Mouse (Mus musculus) bone marrow, adult 2 months (tissue): Measurements from ENCODE around the gene Edc4. TPM values are rescaled to one million over a fixed set of nuclear protein-coding genes. Genes with fewer than 3 reads are reported as not detected.

Experiments
- H3K27ac ChIP-seq: fragments of 200-500 bp; 2 replicates; pipeline ENCODE4 v1.5.1; 2012; ENCODE audit warnings: low read depth, mild to moderate bottlenecking, control low read depth, inconsistent platforms, low read length; ENCODE audit not compliant: control insufficient read depth, poor library complexity, insufficient read depth
- H3K4me1 ChIP-seq: fragments of 200-500 bp; 2 replicates; pipeline ENCODE4 v1.6.1; 2011; ENCODE audit warnings: low read length; ENCODE audit not compliant: control insufficient read depth, insufficient read depth
- H3K4me3 ChIP-seq: fragments of 200-500 bp; replicated peaks from 2 replicates; pipeline ENCODE3; 2011; ENCODE audit warnings: mild to moderate bottlenecking, low read depth, low read length, control low read depth; ENCODE audit not compliant: control insufficient read depth
- CTCF ChIP-seq: fragments of 200-500 bp; IDR thresholded peaks from 2 replicates; pipeline ENCODE4 v1.5.1; 2011; ENCODE audit warnings: low read length, control low read depth; ENCODE audit not compliant: control insufficient read depth, insufficient read depth
- POLR2A ChIP-seq: fragments of 200-500 bp; IDR thresholded peaks from 2 replicates; pipeline ENCODE4 v1.6.1; 2011; ENCODE audit warnings: low read depth, mild to moderate bottlenecking, control low read depth, low read length, borderline replicate concordance; ENCODE audit not compliant: control insufficient read depth
- WGBS: fragments of 180-500 bp; shearing (Covaris S2); methylation state at CpG from one replicate; pipeline ENCODE4 v1.1.7; 2018; 5-methylcytosine and 5-hydroxymethylcytosine counted together
- polyA plus RNA-seq: library from polyadenylated mRNA; stranded (reverse); fragments of >200 nt; gene quantifications from 2 replicates; pipeline ENCODE4 v1.2.4, GENCODE M21; 2011; ENCODE audit warnings: low replicate concordance; ENCODE audit not compliant: missing spikeins, insufficient read depth, insufficient read length

Gene Edc4
- polyA plus RNA-seq, 1 experiment = 44.1 TPM

- TF ChIP-seq CTCF (no peak), POLR2A (no peak)
- 81% methylated on average over 9 of the region's 9 CpGs for WGBS
- Histone ChIP-seq H3K27ac (no peak overlapping the region), H3K4me1 (peaks cover 1% of the 10 kb centered on the region), H3K4me3 (no peak overlapping the region)
Measured at GRCm38 (mm10) chr8:105897801-105898480, 17.3 kb downstream of the Edc4 start.

GRCm38 (mm10) chr8:105900180-105900940, 19.7 kb downstream of the Edc4 start, which contains the start of gene Pskh1:
Gene Pskh1, plus strand, starts transcription at chr8:105900441.
- no peak for TF ChIP-seq CTCF
- peak; percentile 80; the same call in 1 of the 2 replicates for TF ChIP-seq POLR2A
- under 1% methylated on average over 67 of the region's 68 CpGs for WGBS
- H3K4me1 ChIP-seq = peaks cover 1% of the 10 kb centered on the region
- H3K27ac ChIP-seq = peak within 1 kb of the TSS; percentile 90
- peak within 1 kb of the TSS; percentile 96 for H3K4me3 ChIP-seq

- WGBS = 18% methylated on average over 16 of the region's 16 CpGs
- Histone ChIP-seq H3K4me1 (peaks cover 1% of the 10 kb centered on the region), H3K27ac (peak overlapping the region; percentile 90), H3K4me3 (peak overlapping the region; percentile 96)
- TF ChIP-seq POLR2A (no peak), CTCF (no peak)
Measured at GRCm38 (mm10) chr8:105900941-105901616, 20.4 kb downstream of the Edc4 start.

GRCm38 (mm10) chr8:105919390-105919789, 38.7 kb downstream of the Edc4 start:
- 76% methylated on average over 3 of the region's 3 CpGs for WGBS
- H3K27ac ChIP-seq = no peak overlapping the region

GRCm38 (mm10) chr8:105925123-105925522, 44.4 kb downstream of the Edc4 start:
- H3K4me1 ChIP-seq = no peaks in the 10 kb centered on the region
- H3K27ac ChIP-seq = no peak overlapping the region
- no peak overlapping the region for H3K4me3 ChIP-seq
- no peak for TF ChIP-seq POLR2A
- TF ChIP-seq CTCF = no peak
- 84% methylated on average over 3 of the region's 3 CpGs for WGBS

More at GRCm38 (mm10) chr8:105919390-105919789, 38.7 kb downstream of the Edc4 start:
- TF ChIP-seq CTCF (no peak), POLR2A (no peak)
- no peaks in the 10 kb centered on the region; the same call in 1 of the 2 replicates for H3K4me1 ChIP-seq
- no peak overlapping the region for H3K4me3 ChIP-seq

GRCm38 (mm10) chr8:105930602-105931001, 49.9 kb downstream of the Edc4 start:
- 30% methylated on average over 8 of the region's 8 CpGs for WGBS
- H3K27ac ChIP-seq = no peak overlapping the region
- TF ChIP-seq CTCF = peak; percentile 98
- no peak for TF ChIP-seq POLR2A
- no peak overlapping the region for H3K4me3 ChIP-seq
- H3K4me1 ChIP-seq = no peaks in the 10 kb centered on the region; the same call in 1 of the 2 replicates

- Histone ChIP-seq H3K4me1 (no peaks in the 10 kb centered on the region; the same call in 1 of the 2 replicates), H3K4me3 (no peak overlapping the region), H3K27ac (no peak overlapping the region)
- 92% methylated on average over 3 of the region's 3 CpGs for WGBS
- TF ChIP-seq CTCF (no peak), POLR2A (no peak)
Measured at GRCm38 (mm10) chr8:105931271-105931670, 50.6 kb downstream of the Edc4 start.

- no peak overlapping the region for H3K27ac ChIP-seq
- WGBS = 90% methylated on average over 11 of the region's 11 CpGs
- H3K4me3 ChIP-seq = no peak overlapping the region
- peaks cover 1% of the 10 kb centered on the region; the same call in 1 of the 2 replicates for H3K4me1 ChIP-seq
- no peak for TF ChIP-seq POLR2A
Measured at GRCm38 (mm10) chr8:105932525-105932924, 51.8 kb downstream of the Edc4 start.
